Mouse (Mus musculus): ENCODE measurements around the gene Olfr157.

Gene Olfr157

DNA sequence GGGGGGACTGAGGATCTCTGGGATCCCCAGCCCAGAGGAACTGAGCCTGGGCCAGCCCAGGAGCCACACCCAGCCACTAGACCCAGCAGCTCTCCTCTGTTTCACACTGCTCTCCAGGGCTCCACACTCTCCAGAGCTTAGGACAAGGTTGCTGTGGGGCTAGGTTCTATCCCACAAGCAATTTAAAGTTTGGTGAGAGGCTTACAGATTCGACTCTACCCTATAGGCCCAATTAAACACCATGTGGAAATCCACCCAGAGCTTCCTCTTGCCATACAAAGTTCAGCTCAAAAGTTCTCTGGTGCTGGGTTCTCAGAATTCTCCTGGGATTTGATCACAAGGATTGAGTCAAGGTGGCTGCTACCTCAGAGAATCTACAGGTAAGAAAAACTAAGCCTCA is at the start of gene Olfr157:
TSS of gene Olfr157 (minus strand) at position 101 of the 400 bp plus-strand sequence.
- peak; percentile 29 for DNase-seq (ENCODE audit: low spot score)

DNA sequence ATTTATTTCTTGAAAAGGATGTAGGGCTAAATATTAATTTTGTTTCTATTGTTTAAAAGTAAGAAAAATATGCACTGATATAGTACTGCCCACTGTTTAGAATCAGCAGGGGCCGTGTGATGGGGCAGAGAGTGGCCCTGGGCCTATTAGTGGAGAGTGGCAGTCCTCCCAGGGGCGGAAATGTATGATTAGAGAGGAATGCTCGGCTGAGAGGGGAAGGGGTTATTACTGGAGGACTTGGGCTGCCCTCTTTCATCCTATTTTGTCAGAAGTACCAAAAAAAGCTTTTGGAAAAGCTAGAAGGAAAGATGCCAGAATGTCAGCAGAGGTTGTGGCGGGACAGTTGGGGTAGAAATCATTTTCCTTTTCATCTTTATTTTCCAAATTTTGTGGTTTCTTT is 44.2 kb upstream of the Olfr157 start:
- no peak for DNase-seq (ENCODE audit: low spot score)

DNA sequence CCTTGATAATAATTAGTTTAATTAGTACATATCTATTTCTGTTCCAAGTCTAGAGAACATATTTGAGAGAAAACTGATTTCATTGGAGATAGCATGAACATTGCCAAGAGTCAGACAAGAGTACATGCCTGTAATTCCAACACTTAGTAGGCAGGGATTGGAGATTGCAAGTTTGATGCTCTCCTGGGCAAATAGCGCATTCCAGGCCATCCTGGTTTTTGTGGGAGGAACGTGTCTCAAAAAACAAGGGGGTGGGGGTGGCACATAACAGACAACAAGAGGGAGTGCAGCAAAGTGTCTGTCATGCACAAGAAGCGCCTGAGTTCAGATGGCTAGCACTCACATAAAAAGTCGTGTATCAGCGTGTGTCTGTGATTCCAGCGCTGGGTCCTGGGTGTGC is 39.6 kb upstream of the Olfr157 start:
- no peak for DNase-seq (ENCODE audit: low spot score)

DNA sequence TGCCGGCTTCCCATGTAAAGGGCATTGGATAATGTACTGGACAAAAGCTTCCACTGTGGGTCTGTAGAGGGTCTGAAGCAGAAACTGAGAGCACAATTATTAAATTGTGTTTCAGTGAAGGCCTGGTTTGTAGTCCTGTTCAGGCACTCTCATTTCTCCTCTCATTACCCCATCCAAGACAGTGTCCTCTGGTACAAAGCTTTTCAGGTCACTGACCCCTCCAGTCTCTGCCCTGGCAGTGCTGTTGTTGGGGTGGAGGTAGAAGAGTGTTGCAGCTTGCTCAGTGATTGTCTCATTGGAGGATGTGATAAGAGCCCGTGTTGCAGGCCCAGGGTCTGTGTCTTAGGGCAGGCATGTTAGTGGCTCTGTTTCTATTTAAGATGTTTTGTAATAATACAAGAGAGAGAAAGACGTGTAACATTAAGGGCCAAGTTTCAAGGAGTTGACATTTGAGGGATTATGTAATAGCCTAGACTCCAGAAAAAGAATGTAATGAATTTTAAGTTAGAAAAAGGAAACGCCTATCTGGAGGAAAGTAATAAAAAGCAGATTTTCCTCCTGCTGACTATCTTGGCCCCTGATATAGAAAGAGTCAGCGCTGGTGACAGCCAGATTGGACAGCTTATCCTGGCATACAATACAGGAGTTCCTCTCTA is 38.2 kb upstream of the Olfr157 start:
- DNase-seq (ENCODE audit: low spot score): no peak

DNA sequence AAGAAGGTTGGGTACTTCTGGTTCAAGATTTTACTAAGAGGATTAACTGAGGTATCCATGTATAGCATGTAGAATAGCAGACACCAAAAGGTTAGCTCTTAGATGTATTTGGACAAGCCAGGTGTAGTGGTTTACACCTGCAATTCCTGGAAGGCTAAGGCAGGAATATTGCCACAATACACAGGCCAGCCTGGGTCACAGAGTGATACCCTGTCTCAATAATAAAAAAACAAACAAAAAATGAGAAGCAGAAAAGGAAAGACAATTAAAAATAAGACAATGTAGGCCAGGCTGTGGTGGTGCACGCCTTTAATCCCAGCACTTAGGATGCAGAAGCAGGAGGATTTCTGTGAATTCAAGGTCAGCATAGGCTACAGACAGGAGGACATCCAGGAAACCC is 37.2 kb upstream of the Olfr157 start:
- no peak for DNase-seq (ENCODE audit: low spot score)

DNA sequence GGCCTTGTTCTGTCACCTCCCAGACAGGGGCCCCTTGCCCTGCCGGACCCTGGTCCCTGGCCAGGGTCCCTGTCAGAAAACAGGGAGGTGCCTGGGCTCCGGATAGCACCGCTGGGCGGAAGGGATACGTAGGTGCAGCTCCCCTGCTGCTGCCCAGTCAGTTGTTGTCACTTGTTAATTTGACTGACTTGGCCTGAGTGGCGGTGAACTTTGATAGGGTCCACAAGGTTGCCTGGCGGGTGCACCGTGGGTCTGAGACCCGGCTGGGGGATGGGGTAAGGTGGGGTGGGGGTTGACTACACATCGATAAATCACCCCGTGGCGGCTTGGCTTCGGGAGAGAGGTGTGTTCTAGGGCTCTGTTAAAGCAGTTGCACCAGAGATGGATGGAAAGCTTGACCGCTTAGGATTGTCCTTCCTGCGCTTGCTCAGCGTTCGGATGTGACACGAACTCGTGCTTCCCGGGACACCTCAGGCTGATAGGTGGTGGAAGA is 36.0 kb upstream of the Olfr157 start:
- DNase-seq (ENCODE audit: low spot score): no peak

DNA sequence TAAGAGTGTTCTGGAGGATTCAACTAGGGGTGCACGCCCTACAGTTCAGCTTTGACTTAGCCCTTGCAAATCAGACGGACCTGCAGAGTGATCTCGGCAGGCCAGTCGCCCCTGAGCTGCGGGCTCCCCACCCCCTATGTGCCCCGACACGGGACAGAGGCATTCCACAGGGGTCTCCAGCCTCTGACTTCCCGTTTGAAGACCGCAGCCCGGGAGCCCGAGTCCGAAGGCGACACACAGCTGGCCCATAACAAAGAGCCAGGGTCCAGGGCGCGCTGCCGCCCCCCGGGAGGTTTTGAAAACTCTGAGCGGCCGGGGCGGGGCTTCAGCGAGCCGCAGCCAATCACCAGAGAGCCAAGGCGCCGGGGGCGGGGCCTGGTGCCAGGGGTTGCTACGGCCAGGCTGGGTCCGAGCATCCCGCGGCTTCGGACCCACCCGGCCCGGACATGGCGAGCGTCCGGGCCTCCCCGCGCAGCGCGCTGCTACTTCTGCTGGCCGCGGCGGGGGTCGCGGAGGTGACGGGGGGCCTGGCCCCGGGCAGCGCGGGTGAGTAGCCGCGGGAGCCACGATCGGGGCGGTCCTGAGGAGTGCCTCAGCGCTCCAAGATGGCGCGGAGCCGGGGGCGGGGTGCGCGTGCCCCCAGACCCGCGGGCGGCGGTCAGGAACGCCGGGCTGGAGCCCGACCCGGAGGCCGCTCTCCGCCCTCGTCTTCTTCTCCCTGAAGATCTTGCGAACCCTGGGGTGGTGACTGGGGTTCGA is 35.3 kb upstream of the Olfr157 start, which contains the start of gene Reck:
TSS of gene Reck (plus strand) at position 371 of the 759 bp plus-strand sequence.
- peak; percentile 96 for DNase-seq (ENCODE audit: low spot score)

DNA sequence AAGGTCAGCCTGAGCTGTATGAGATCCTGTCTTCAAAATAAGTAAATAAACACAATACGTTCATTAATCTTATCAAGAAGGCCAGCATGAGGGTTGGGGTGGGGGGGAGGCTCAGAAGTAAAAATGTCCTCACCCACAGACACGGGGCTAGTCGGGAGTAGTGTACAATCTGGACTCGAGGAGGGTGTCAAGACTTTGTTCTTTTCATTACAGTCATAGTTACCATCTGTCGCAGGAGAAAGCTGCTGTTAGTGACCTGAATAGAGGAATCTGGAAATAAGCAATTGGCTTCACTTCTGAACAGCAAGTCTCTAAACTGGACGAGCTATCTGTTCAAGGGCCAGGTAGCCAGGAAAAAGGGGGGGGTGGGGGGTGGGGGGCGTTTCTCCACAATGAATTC is 34.5 kb upstream of the Olfr157 start:
- no peak for DNase-seq (ENCODE audit: low spot score)

DNA sequence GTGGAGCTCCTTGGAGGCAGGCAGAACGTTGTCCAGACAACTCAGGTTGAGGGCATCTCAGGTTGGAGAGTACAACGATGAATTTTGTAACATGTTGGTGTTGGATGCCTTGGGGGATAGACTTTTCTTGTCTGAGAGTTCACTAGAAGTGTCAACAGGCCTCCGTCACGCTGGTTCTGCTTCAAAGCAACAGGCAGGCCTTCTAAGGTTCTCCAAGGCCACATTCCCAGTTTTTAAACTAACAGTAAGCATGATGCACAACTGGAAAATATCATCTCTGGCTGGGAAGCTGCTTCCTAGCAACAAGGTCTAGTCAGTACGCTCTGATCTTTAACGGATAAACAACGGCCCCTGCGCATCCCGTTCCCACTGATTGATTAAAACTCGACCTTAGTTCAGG is 29.8 kb upstream of the Olfr157 start:
- no peak for DNase-seq (ENCODE audit: low spot score)

DNA sequence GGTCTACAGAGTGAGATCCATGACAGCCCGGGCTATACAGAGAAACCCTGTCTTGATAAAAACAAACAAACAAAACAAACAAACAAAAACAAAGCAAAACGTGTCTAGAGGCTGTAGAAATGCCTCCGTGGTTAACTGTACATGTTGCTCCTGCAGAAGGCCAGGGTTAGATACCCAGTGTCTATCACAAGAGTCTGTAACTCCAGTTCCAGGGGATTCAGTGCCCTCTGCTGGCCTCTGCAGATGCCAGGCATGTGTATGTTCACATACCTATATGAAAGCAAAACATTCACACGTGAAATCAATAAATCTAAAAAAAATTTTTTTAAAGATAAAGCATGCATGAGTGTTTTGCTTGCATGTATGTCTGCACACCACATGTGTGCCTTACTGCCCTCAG is 23.3 kb upstream of the Olfr157 start:
- DNase-seq (ENCODE audit: low spot score): no peak

DNA sequence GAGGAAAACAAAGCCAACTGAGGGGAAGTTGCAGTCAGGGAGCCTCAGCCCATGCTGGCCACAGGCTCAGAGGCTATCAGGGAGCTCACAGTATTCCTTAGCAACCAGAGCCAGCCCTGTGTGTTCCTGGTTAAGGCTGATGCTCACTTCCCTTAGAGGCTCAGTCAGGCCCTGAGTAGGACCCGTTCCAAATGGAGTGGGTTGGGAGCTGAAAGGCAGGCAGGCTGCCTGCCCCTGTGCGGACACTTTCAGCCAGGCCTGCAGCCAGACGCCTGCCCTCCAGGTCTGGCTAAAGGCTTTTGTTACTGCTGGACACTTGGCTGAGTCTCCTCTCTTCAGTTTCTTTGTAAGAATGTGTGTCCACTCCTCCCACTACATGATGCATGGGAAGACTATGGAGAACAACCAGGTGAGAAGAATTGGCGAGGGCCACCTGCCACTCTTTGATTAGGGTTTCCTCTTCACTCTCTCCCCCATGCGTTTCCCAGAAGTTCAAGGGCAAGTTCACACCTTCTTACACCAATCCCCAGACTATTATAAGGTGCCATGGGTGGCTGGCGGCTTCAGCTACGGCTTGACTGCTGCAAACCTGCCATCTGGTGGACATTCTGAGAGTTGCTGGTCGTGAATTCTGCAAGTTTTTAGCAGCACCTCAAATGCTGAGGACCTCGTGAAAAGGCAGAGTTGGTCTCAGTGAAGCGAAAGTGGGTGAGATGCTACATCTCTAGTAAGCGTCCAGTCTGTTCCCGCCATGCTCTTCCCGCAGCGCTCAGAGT is 20.9 kb upstream of the Olfr157 start:
- DNase-seq (ENCODE audit: low spot score): peak; percentile 82

DNA sequence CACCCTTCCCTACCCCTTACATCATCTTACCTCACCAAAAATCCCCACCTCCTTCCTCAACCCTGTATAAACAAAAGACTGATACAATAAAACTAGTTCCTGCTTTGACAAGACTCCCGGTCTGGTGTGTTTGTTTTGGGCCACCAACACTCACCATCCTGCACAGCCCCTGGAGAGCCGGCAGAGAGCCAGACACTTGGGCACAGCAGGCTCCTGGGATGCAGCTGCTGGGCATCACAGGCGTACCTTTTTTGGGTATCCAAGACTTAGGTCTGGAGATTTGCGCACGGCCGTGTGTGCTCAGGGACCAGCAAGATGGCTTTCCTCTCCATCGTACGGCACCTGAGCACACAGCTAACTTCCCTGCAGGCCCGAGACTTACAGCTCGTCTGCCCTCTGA is 19.9 kb upstream of the Olfr157 start:
- DNase-seq (ENCODE audit: low spot score): peak; percentile 39

DNA sequence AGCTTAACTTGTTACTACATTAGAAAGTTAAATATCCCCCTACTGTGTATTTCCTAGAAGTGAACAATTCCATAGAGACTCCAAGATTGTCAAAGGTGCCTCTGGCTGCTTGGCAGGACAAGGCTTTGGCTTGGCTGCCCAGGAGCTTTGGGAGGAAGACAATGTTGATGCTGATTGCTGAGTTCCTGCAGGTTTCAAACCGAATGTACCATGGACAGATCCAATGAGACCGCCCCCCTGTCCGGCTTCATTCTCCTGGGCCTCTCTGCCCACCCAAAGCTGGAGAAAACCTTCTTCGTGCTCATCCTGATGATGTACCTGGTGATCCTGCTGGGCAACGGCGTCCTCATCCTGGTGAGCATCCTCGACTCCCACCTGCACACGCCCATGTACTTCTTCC is 14.1 kb upstream of the Olfr157 start:
- DNase-seq (ENCODE audit: low spot score): no peak

DNA sequence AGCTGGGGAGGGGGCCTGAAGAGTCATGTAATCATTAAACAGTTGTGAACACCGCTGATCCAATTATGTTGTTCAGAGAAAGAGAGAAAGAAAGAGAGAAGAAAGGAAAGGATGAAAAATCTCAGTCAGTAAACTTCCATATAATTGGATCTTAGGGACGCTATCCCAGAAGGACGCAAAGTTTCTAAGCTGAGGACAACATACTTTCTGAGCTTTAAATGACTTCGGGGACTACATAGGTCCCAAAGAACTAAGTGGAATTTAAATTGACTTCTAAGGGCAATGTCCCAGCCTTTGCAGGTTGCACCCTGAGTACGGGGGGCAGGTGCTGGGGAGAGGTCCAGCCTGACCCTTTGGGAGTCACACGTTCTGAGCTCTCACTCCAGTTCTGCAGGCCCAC is 11.3 kb upstream of the Olfr157 start, which contains the start of gene Olfr155:
TSS of gene Olfr155 (plus strand) at position 301 of the 400 bp plus-strand sequence.
- DNase-seq (ENCODE audit: low spot score): no peak

DNA sequence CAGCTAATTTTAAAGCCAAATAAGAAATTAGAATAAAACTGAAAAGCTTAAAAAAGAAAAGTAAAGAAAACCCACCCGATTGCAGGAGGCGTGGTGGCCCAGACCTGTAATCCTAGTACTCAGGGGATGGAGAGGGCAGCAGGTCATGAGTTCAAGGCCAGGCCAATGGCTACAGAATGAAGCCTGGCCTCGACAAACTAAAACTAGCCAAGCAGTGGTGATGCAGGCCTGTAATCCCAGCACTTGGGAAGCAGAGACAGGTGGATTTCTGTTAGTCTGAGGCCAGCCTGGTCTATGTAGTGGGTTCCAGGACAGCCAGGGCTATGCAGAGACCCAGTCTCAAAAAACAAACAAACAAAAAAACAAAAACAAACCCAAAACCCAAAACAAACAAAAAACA is 1.7 kb downstream of the Olfr157 start:
- DNase-seq (ENCODE audit: low spot score): peak; percentile 21

DNA sequence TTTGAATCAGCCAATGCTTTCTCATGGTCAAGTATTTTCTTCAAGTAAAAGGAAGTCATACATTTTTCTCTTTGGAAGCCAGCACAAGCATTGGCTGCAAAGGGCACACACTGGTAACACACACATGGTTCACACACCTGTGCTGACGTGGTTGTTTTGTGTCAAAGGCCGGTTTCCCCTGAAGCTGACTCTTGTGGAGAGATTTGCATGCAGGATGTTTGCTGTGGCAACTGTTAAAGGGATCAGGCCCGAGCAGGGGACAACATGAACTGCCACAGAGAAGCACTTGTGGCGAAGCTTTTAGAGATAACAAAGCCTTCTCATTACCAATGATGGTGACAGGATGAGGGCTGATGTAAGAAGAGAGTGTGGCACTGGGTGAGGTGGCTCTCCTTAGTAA is 5.3 kb downstream of the Olfr157 start:
- DNase-seq (ENCODE audit: low spot score): peak; percentile 14

DNA sequence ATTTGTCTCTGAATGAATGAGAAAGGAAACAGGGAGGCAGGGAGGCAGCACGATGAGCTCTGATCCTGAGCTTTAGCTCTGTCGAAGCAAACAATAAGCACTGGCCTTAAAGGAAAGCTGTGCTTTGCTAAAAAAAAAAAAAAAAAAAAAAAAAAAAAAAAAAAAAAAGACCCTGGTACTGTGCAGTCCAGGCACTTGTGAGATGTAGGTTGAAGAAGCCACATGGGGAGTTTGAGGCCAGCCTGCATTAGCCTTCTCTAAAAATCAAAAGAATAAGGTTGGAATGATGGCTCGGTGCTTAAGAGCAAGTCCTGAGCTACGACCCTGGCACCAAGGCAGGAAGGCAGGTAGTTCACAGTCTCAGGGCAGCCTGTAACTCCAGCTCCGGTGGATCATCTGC is 6.2 kb downstream of the Olfr157 start:
- DNase-seq (ENCODE audit: low spot score): peak; percentile 9

DNA sequence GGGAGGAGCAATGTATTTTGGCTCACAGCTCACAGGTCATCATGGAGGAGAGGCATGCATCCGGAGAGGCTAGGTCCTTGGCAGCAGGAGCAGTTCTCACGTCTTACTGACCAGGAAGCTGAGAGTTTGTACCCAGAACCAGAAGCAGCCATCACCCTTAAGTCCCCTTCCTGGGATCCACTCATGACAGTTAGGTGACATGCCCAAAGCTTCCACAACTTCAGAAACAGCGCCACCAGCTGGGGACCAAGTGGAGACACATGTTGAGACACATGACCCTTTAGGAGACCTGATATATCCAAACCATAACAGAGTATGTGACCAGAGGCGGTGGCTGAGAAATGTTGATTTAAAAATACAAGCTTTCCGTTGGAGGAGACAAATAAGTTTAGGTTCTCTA is 8.0 kb downstream of the Olfr157 start:
- peak; percentile 48 for DNase-seq (ENCODE audit: low spot score)

DNA sequence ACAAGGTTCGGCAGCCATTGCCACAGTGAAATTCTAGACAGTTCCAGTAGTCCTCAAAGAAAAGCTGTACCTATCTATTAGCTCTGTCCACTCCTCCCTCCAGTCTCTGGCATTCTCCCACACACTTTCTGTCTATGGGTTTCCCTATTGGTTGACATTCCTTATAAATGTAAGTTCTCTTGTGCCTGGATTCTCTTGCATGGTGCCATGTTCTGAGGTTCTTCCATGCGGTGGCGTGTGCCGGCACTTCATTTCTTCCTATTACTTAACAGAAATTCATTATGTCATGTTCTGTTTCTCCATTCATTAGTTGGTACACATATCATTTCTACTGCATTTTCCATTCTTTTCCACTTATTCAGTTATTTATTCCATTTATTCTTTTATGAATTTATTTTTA is 11.2 kb downstream of the Olfr157 start:
- no peak for DNase-seq (ENCODE audit: low spot score)

DNA sequence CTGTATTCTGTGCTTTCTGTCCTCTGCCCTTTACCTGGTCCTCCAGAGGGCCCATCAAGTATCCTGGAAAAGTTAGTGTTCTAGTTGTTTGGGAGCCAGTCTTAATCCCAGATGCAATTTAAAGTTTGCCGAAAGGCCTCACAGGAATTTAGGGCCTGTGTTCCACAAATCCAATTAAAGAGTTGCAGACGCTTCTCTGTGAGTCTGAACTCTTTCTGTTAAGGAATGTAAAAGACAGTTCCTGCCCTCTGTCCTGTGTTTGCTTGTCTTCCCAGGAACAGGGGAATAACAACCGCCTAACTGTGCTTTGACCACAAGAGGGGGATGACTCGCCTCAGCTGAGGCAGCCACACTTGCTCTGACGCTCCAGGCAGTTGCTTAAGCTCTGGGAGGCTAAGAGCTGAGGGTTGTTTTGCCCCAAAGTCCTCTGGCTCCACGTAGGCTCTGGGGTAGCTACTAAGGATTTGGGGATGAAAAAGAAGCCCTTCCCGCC is 16.1 kb downstream of the Olfr157 start, which contains the start of gene Olfr156:
TSS of gene Olfr156 (minus strand) at position 51 of the 493 bp plus-strand sequence.
- DNase-seq (ENCODE audit: low spot score): peak; percentile 55

DNA sequence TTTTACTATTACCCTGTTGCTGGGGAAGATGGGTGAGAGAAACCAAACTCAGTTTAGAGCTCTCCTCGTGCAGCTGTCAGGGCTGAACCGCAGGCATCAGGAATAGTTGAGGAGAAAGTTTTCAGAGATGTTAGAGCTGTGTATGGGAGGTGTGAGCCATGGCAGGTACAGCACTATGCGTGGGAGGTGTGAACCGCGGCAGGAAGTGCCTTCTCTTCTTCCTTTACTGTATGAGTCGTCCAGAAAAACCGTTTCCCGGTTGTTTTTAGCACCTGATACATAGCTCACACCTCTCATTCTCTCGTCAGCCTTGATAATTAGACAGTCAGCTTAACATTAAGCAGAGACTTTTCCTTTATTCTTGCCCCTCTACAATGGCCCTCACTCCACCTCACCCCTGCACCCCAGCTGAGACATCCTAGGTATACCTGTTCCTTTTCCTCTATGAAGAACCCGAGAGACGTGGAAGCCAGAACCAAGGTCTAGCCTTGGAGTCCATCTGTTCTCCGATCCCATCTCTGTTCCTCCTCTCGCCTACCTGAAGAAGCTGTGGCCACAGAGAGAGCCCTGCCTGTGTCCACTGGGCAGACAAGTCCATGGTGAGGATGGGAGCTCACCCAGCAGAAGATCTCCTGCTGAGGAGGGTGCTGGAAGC is 17.0 kb downstream of the Olfr157 start:
- no peak for DNase-seq (ENCODE audit: low spot score)

DNA sequence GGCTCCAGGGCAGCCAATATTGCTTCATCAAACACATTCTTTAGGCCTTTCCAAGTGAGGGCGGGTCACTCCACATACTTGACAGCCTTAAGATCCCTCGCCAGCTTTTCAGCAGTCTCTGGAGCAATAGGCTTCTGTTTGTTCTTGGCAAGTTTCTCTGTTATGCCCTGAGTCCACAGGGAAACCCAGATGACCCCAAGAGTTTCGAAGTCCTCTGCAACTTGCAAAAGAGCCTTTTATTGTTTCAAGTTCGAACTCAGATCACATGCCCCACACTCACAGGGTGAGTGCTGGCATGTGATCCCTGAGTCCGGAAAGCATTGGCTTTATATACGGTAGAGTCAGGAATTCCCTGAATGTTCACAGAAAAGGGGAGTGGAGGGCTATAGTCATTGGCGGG is 41.1 kb downstream of the Olfr157 start:
- DNase-seq (ENCODE audit: low spot score): no peak

Measured in testis, postnatal 10 days (tissue).